Mouse (Mus musculus) embryonic facial prominence, embryonic 15.5 days (tissue): ENCODE results near the gene Des. TPM values are rescaled to one million over a fixed set of nuclear protein-coding genes. Genes with fewer than 3 reads are reported as not detected.

ENCODE experiments used
- ATAC-seq: fragments of 200-750 bp; cut with Nextera tagmentation; 2 replicates; pipeline ENCODE4 v1.8.0; 2017; ENCODE audit warnings: low read depth, moderate TSS enrichment; ENCODE audit not compliant: insufficient number of reproducible peaks, low FRiP score, low TSS enrichment
- H3K27ac ChIP-seq: fragments of 300-500 bp; sonication (generic); replicated peaks from 2 replicates; pipeline ENCODE4 v1.5.1; 2015; ENCODE audit warnings: mild to moderate bottlenecking, inconsistent platforms
- H3K27me3 ChIP-seq: fragments of 300-500 bp; sonication (generic); 2 replicates; pipeline ENCODE4 v1.6.1; 2015; ENCODE audit warnings: inconsistent platforms
- H3K36me3 ChIP-seq: fragments of 300-500 bp; sonication (generic); 2 replicates; pipeline ENCODE4 v1.6.1; 2015; ENCODE audit warnings: mild to moderate bottlenecking, inconsistent platforms
- H3K4me1 ChIP-seq: fragments of 300-500 bp; sonication (generic); 2 replicates; pipeline ENCODE4 v1.6.1; 2015; ENCODE audit warnings: inconsistent platforms
- H3K4me2 ChIP-seq: fragments of 300-500 bp; sonication (generic); replicated peaks from 2 replicates; pipeline ENCODE4 v1.6.1; 2015; ENCODE audit warnings: mild to moderate bottlenecking, inconsistent platforms
- H3K4me3 ChIP-seq: fragments of 300-500 bp; sonication (generic); replicated peaks from 2 replicates; pipeline ENCODE4 v1.5.1; 2015; ENCODE audit warnings: mild to moderate bottlenecking, inconsistent platforms
- H3K9ac ChIP-seq: fragments of 300-500 bp; sonication (generic); 2 replicates; pipeline ENCODE4 v1.6.1; 2015; ENCODE audit warnings: inconsistent platforms
- H3K9me3 ChIP-seq: fragments of 300-500 bp; sonication (generic); replicated peaks from 2 replicates; pipeline ENCODE4 v1.6.1; 2016; ENCODE audit warnings: inconsistent platforms
- WGBS: fragments of 180-500 bp; shearing (Covaris S2); methylation state at CpG from one replicate; pipeline ENCODE4 v1.1.7; 2015; 5-methylcytosine and 5-hydroxymethylcytosine counted together
- polyA plus RNA-seq: library from polyadenylated mRNA; unstranded; fragments of >200 nt; fragmentation: Nextera tagmentation; extraction: Ambion mirVana; gene quantifications from 2 replicates; pipeline ENCODE4 v1.2.1, GENCODE M21; 2015

Gene Des
- polyA plus RNA-seq, 1 experiment from 2014 or later: 112 TPM

DNA sequence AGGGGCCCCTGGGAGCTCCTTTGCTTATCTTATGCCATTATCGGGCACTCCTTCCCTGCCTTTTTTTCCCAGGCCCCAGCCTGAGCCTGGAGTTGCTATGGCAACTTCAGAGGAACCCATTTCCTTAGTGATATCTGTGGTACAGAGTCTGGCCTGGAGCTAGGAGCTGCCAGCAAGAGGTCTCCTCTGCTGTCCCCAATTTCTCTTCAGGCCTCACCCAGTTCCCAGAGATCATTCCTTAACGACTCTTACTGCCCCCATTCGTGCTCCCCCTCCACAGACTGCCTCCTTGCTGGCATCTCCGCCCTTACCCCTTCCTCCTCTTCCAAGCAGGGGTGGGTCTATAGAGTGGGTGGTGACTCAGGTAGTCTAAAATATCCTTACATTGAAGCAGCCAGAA, 26.0 kb downstream of the Des start:
- Histone ChIP-seq H3K9me3 (no peaks in the 10 kb centered on the region), H3K4me1 (peaks cover 63% of the 10 kb centered on the region), H3K27ac (no peak overlapping the region), H3K27me3 (peaks cover 42% of the 10 kb centered on the region), H3K9ac (no peak overlapping the region), H3K4me2 (no peak overlapping the region), H3K36me3 (no peaks in the 10 kb centered on the region), H3K4me3 (no peak overlapping the region)
- WGBS: 42% methylated on average over 4 of the region's 4 CpGs
- no peak for ATAC-seq

DNA sequence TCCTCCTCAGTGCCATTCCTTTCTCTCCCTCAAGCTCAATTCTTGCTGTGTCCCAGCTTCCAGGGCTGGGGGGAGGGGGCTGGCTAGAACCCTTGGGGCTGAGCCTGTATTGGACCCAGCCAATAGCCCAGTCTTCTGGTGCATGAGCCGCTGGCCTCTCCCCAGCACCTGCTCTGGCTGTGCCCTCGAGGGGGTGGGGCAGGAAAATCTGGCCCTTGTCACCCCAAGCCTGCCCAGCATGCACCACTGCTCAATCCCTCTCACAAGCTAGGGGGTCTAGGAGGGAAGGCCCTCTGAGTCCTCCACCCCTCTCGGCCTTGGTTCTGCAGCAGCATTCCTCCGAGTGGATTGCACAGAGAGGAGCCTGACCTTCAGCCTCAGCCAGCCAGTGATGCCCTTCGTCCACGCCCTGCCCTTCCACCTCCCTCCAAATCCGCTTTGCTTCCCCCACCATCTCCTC, 27.4 kb downstream of the Des start:
- WGBS: 31% methylated on average over 7 of the region's 7 CpGs
- H3K27me3 ChIP-seq: peaks cover 42% of the 10 kb centered on the region
- H3K4me1 ChIP-seq: peaks cover 56% of the 10 kb centered on the region
- H3K9me3 ChIP-seq: no peaks in the 10 kb centered on the region
- peak overlapping the region; percentile 32 for H3K4me3 ChIP-seq
- H3K9ac ChIP-seq: 0 out of 2 replicates have a peak overlapping the region, but pooled peaks have one; percentile 31
- no peaks in the 10 kb centered on the region for H3K36me3 ChIP-seq
- H3K4me2 ChIP-seq: peak overlapping the region; percentile 55
- H3K27ac ChIP-seq: no peak overlapping the region
- no peak; the same call in 1 of the 2 replicates for ATAC-seq

DNA sequence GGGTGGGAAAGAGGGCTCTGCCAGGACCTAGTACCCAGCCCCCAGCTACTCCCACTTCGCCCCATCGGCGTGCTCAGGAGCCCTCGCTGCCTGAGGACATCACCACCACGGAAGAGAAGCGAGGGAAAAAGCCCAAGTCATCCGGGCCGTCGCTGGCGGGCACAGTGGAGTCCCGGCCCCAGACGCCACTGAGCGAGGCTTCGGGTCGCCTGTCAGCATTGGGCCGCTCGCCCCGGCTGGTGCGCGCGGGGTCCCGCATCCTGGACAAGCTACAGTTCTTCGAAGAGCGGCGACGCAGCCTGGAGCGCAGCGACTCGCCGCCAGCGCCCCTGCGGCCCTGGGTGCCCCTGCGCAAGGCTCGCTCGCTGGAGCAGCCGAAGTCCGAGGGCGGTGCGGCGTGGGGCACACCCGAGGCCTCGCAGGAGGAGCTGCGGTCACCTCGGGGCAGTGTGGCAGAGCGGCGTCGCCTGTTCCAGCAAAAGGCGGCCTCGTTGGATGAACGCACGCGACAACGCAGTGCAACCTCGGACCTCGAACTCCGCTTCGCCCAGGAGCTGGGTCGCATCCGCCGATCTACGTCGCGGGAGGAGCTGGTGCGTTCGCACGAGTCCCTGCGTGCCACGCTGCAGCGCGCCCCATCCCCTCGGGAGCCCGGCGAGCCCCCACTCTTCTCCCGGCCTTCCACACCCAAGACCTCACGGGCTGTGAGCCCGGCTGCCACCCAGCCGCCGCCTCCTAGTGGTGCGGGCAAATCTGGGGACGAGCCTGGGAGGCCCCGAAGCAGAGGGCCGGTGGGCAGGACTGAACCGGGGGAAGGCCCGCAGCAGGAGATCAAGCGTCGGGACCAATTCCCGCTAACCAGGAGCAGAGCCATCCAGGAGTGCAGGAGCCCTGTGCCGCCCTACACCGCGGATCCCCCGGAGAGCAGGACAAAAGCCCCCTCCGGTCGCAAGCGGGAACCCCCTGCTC, 28.1 kb downstream of the Des start:
- H3K4me3 ChIP-seq: peak overlapping the region; percentile 32
- WGBS: 11% methylated on average over 94 of the region's 94 CpGs
- H3K4me2 ChIP-seq: peak overlapping the region; percentile 55
- peak; percentile 13; the same call in 1 of the 2 replicates for ATAC-seq
- peak overlapping the region; percentile 31; the same call in 1 of the 2 replicates for H3K9ac ChIP-seq
- H3K4me1 ChIP-seq: peaks cover 56% of the 10 kb centered on the region
- peaks cover 42% of the 10 kb centered on the region for H3K27me3 ChIP-seq
- no peak overlapping the region for H3K27ac ChIP-seq
- no peaks in the 10 kb centered on the region for H3K36me3 ChIP-seq
- no peaks in the 10 kb centered on the region for H3K9me3 ChIP-seq

DNA sequence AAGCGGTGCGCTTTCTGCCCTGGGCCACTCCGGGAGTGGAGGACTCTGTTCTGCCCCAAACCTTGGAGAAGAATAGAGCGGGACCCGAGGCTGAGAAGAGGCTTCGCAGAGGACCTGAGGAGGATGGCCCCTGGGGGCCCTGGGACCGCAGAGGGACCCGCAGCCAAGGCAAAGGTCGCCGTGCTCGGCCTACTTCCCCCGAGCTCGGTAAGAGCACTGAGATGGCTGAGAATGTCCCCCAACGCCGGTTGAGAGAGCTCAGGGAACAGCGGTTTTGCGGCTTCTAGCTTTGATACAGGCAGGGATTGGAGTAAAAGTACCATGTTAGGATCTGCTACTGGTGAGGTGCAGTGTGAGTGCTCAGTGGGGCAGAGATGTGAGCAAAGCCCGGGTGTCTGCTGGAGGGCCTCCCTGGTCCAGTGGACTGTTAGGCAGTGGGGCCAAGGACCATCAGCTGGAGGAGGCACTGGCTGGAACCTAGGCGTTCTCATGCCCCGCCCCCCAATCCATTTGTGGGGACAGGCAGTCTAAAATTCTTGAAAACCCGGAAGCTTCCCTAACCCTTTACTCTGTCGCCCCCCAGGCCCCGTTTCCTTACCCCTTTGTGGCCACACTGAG, 28.9 kb downstream of the Des start:
- Histone ChIP-seq H3K9me3 (no peaks in the 10 kb centered on the region), H3K27ac (no peak overlapping the region), H3K36me3 (no peaks in the 10 kb centered on the region), H3K27me3 (peaks cover 42% of the 10 kb centered on the region), H3K4me2 (peak overlapping the region; percentile 55), H3K4me3 (peak overlapping the region; percentile 32), H3K9ac (0 out of 2 replicates have a peak overlapping the region, but pooled peaks have one; percentile 31), H3K4me1 (peaks cover 57% of the 10 kb centered on the region)
- 0 out of 2 replicates have a peak, but pooled peaks have one; percentile 1 for ATAC-seq
- 36% methylated on average over 23 of the region's 23 CpGs for WGBS

DNA sequence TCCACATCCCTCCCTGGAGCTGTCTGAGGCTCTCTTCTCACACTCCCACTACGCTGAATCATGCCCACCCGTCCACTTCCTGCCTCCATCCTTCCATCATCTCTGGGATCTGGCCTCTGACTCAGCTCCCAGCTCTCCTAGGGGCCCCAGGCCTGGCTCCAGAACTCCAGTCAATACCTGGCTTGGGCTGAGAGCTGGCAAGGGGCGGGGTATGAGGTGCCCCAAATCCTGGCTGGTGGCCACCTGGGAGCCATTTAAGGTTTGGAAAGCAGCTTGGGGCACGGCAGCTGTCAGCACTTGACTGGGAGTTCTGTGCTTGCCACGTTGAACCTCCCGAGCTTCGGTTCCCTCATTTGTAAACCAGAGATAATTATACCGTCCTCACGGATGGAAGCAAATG, 33.0 kb downstream of the Des start:
- WGBS: 36% methylated on average over 9 of the region's 9 CpGs
- Histone ChIP-seq H3K27ac (peak overlapping the region; percentile 51; the same call in 1 of the 2 replicates), H3K27me3 (peaks cover 19% of the 10 kb centered on the region), H3K4me1 (peaks cover 24% of the 10 kb centered on the region), H3K9me3 (no peaks in the 10 kb centered on the region), H3K4me3 (no peak overlapping the region), H3K36me3 (0 out of 2 replicates have a peak, but pooled peaks cover 16% of the 10 kb centered on the region), H3K9ac (no peak overlapping the region), H3K4me2 (no peak overlapping the region)
- ATAC-seq: peak; percentile 50

DNA sequence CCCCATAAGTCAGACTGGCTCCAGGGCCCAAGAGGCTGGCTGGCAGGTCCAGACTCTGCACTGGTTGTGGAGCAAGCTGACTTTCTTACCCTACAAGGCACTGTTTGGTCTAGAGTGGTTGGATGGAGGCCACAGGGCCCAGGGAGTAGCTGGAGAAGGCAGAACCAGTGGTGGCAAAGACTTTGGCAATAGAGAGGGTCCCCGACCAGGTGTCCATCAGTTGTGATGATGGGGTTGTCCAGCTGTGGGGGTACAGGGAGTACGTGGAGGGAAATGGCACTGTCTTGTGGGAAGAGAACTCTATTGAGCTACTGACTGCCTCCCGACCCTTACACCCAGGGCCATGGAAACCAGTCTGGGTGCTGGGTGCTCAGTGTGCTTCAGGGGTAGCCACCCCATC, 33.7 kb downstream of the Des start:
- Histone ChIP-seq H3K27me3 (peaks cover 12% of the 10 kb centered on the region), H3K9ac (no peak overlapping the region), H3K4me3 (no peak overlapping the region), H3K4me2 (no peak overlapping the region), H3K4me1 (peaks cover 23% of the 10 kb centered on the region), H3K27ac (0 out of 2 replicates have a peak overlapping the region, but pooled peaks have one; percentile 23), H3K9me3 (no peaks in the 10 kb centered on the region), H3K36me3 (0 out of 2 replicates have a peak, but pooled peaks cover 16% of the 10 kb centered on the region)
- no peak for ATAC-seq
- WGBS: 92% methylated on average over 3 of the region's 3 CpGs

DNA sequence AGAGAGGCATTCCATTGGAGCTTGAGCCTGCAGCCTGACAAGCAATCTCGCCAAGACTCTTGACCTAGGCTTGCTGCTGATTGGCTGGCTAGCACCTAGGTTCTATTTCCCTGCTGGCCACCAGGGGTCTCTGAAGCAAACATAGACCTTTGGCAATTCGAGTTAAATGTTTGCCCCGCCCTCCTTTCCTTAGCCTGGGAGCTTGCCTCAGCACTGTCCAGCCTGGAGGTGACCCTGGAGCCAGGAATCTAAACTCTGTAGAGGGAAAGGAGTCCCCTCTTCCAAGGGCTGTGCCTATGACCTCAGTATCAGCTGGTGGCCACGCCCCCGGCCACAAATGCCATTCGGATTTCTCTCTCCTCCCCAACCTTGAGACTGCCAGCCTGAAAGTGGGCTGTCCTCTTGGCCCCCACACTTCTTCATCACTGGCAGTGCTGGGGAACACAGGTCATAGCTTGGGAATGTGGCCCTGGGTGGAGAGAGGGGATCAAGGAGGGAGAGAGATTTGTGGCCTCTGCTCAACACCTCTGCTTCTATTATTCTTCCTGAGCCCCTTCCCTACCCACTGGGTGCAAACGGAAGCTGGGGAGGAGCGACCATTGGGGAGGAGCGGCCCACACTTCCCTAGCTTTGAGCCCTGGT, 38.8 kb downstream of the Des start:
- H3K9ac ChIP-seq: no peak overlapping the region
- no peak overlapping the region for H3K4me2 ChIP-seq
- no peak overlapping the region for H3K4me3 ChIP-seq
- peaks cover 39% of the 10 kb centered on the region for H3K36me3 ChIP-seq
- no peaks in the 10 kb centered on the region for H3K27me3 ChIP-seq
- WGBS: 16% methylated on average over 9 of the region's 9 CpGs
- H3K4me1 ChIP-seq: peaks cover 24% of the 10 kb centered on the region
- peak overlapping the region; percentile 31; the same call in 1 of the 2 replicates for H3K27ac ChIP-seq
- 0 out of 2 replicates have a peak, but pooled peaks have one; percentile 16 for ATAC-seq
- H3K9me3 ChIP-seq: no peaks in the 10 kb centered on the region

DNA sequence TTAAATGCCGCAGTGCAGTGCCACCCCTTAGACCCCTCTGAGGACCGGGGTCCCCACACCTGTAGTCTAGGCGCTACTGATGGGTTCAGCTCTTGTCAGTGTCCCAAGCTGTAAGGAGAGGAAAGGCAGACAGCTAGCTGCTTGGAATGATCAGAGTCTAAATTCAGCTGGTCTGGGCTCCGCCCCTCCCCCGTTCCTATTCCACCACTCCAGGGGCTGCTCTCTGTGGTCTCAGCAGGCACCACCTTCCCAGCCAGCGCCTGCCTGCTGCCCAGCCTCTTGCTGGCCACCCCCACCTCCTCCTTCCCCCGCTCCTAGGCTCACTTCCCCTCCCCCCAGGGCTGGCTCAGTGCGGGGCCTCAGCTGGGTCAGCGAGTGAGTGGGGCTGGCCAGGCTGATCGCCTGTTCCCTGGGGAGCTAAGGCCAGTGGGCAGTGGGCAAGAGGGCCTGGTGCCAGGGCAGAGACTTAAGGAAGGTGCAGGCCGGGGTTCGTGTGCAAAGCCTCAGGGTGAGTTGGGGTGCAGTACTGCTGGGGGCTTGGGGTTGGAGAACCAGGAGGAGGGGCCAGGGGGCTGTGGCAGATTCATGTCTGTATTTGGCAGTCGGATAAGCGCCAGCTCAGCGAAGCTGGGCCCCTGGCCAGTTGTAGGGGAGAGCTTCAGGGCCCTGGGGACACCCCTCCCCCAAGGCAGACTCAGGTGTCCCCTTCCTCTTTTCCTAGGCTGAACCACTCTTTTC, 39.8 kb downstream of the Des start:
- no peaks in the 10 kb centered on the region for H3K27me3 ChIP-seq
- peaks cover 38% of the 10 kb centered on the region for H3K36me3 ChIP-seq
- H3K9me3 ChIP-seq: no peaks in the 10 kb centered on the region
- peak overlapping the region; percentile 58; the same call in 1 of the 2 replicates for H3K27ac ChIP-seq
- H3K4me2 ChIP-seq: peak overlapping the region; percentile 29
- whole genome bisulfite sequencing: 11% methylated on average over 15 of the region's 15 CpGs
- H3K4me3 ChIP-seq: peak overlapping the region; percentile 12; the same call in 1 of the 2 replicates
- peaks cover 24% of the 10 kb centered on the region for H3K4me1 ChIP-seq
- H3K9ac ChIP-seq: no peak overlapping the region
- ATAC-seq: peak; percentile 86

DNA sequence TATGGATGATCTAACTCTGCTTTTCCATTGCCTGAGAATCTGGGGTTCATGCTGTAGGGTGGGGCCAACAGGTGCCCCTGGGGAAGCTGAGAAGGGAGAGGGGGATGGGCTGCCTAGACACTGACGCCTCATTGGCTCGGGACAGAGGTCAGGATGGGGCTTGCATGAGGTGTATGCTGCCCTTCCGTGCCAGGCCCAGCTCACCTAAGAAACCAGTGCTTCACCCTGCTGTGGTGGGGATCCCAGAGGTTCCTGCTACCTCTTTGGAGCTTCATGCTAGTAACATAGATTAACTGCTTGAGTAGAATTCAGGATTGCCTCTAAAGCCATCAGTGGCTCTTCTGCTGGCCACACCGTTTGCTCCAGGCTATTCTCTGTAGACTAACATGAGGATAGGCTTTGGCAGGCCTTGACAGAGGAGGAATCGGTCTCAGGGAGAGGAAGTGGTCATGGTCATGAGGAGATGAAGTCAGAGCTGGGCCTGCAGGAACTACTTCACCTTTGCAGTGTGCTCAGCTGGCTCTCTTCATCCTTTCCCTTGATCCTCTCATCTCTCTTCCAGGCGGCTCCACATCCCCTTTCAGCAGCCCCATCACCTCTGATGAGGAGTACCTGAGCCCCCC, 40.5 kb downstream of the Des start:
- WGBS: 43% methylated on average over 6 of the region's 6 CpGs
- Histone ChIP-seq H3K36me3 (peaks cover 37% of the 10 kb centered on the region), H3K9ac (no peak overlapping the region), H3K4me2 (peak overlapping the region; percentile 29), H3K4me3 (0 out of 2 replicates have a peak overlapping the region, but pooled peaks have one; percentile 12), H3K27me3 (no peaks in the 10 kb centered on the region), H3K9me3 (no peaks in the 10 kb centered on the region), H3K27ac (no peak overlapping the region), H3K4me1 (peaks cover 24% of the 10 kb centered on the region)
- ATAC-seq: no peak; the same call in 1 of the 2 replicates

DNA sequence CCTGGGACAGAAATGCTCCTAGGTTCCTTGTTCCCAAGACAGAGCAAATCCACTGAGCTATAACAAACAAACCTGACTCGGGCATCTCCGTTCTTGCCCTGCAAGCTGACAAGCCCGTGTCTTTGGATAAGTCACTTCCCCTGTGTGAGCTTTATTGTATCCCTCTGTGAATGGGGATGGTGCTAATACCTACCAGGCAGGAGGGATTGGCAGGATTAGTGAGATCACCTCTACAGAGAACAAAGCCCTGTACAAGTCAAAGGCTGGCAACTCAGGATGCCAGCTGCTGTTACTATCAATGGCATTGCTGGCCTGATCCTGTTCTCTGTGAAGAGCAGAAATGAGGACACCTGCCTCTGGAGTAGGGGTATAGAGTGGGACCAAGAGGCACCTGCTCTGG, 45.4 kb downstream of the Des start:
- Histone ChIP-seq H3K4me3 (no peak overlapping the region), H3K4me1 (peaks cover under 1% of the 10 kb centered on the region), H3K27ac (no peak overlapping the region), H3K9me3 (no peaks in the 10 kb centered on the region), H3K36me3 (peaks cover 43% of the 10 kb centered on the region), H3K27me3 (no peaks in the 10 kb centered on the region), H3K4me2 (no peak overlapping the region), H3K9ac (no peak overlapping the region)
- 83% methylated on average over 3 of the region's 3 CpGs for WGBS
- no peak for ATAC-seq
